Mouse (Mus musculus) hindbrain, embryonic 16.5 days (tissue): ENCODE results near the gene Neo1. TPM values are rescaled to one million over a fixed set of nuclear protein-coding genes. Genes with fewer than 3 reads are reported as not detected.

ENCODE experiments used
- ATAC-seq: fragments of 200-750 bp; cut with Nextera tagmentation; 2 replicates; pipeline ENCODE4 v1.8.0; 2017; ENCODE audit warnings: moderate TSS enrichment, moderate library complexity
- H3K27ac ChIP-seq: fragments of 300-500 bp; sonication (generic); 2 replicates; pipeline ENCODE4 v1.5.1; 2014; ENCODE audit warnings: low read depth, mild to moderate bottlenecking, control low read depth, low read length, moderate library complexity
- H3K27me3 ChIP-seq: fragments of 300-500 bp; sonication (generic); replicated peaks from 2 replicates; pipeline ENCODE4 v1.6.1; 2014; ENCODE audit warnings: low read length; ENCODE audit not compliant: control insufficient read depth, insufficient read depth
- H3K36me3 ChIP-seq: fragments of 300-500 bp; sonication (generic); 2 replicates; pipeline ENCODE4 v1.6.1; 2014; ENCODE audit warnings: mild to moderate bottlenecking, low read length, moderate library complexity, mixed read lengths; ENCODE audit not compliant: control insufficient read depth, insufficient read depth
- H3K4me1 ChIP-seq: fragments of 300-500 bp; sonication (generic); 2 replicates; pipeline ENCODE4 v1.6.1; 2014; ENCODE audit warnings: low read depth, low read length; ENCODE audit not compliant: control insufficient read depth, insufficient read depth
- H3K4me2 ChIP-seq: fragments of 300-500 bp; sonication (generic); 2 replicates; pipeline ENCODE4 v1.6.1; 2014; ENCODE audit warnings: mild to moderate bottlenecking, low read length, control low read depth, moderate library complexity
- H3K4me3 ChIP-seq: fragments of 300-500 bp; sonication (generic); 2 replicates; pipeline ENCODE4 v1.5.1; 2014; ENCODE audit warnings: mild to moderate bottlenecking, low read length, control low read depth, moderate library complexity
- H3K9ac ChIP-seq: fragments of 300-500 bp; sonication (generic); 2 replicates; pipeline ENCODE4 v1.6.1; 2014; ENCODE audit warnings: low read depth, mild to moderate bottlenecking, control low read depth, low read length, moderate library complexity
- H3K9me3 ChIP-seq: fragments of 300-500 bp; sonication (generic); 2 replicates; pipeline ENCODE4 v1.6.1; 2014; ENCODE audit warnings: mild to moderate bottlenecking, low read length, moderate library complexity; ENCODE audit not compliant: control insufficient read depth
- WGBS: fragments of 180-500 bp; shearing (Covaris S2); extraction: QIAGEN DNeasy Blood & Tissue Kit; methylation state at CpG from one replicate; pipeline ENCODE4 v1.1.7; 2014; 5-methylcytosine and 5-hydroxymethylcytosine counted together
- polyA plus RNA-seq: library from polyadenylated mRNA; unstranded; fragments of >200 nt; fragmentation: Nextera tagmentation; extraction: Ambion mirVana; gene quantifications from 2 replicates; pipeline ENCODE4 v1.2.1, GENCODE M21; 2015

Gene Neo1
- polyA plus RNA-seq, 1 experiment from 2014 or later, result 40.9 TPM

DNA sequence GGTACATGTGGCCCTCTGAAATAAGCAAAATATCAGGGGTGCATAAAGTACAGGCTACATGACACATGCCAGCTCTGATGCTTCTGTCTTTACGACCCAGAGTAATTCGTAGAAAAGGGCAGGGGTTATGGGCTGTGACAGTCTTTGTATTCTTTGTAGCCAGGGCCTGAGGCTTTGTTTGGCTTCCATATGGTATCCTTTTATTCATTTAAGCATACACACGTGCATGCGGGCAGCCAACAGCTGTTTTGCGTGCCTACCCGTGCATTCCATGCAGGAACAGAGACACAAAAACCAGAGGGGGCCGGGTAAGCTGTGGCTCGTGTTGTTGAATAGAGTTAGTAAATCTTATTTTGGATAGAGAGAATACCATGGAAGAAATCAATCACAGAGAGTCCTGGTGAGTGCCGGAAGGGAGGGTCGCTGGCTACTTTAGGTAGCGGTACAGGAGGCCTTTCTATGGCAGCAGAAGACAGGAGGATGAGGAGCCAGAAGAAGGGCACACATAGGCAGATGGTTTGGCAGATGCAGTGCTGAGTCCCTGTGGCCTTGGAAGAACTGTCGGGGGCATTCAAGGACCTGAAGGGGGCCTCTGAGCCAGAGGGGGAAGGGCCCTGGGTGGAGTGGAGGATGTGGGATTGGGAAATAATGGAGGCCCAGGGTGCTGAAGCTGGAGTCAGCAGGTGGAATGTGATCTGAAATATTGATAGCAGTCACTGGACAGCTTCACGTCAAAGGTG lies 186.5 kb downstream of the Neo1 start:
- Histone ChIP-seq H3K27ac (0 out of 2 replicates have a peak overlapping the region, but pooled peaks have one; percentile 14), H3K9me3 (no peaks in the 10 kb centered on the region), H3K4me3 (no peak overlapping the region), H3K4me2 (no peak overlapping the region), H3K4me1 (peaks cover 8% of the 10 kb centered on the region), H3K9ac (no peak overlapping the region), H3K36me3 (no peaks in the 10 kb centered on the region), H3K27me3 (no peaks in the 10 kb centered on the region)
- ATAC-seq, result no peak
- 18% methylated on average over 13 of the region's 13 CpGs for WGBS

DNA sequence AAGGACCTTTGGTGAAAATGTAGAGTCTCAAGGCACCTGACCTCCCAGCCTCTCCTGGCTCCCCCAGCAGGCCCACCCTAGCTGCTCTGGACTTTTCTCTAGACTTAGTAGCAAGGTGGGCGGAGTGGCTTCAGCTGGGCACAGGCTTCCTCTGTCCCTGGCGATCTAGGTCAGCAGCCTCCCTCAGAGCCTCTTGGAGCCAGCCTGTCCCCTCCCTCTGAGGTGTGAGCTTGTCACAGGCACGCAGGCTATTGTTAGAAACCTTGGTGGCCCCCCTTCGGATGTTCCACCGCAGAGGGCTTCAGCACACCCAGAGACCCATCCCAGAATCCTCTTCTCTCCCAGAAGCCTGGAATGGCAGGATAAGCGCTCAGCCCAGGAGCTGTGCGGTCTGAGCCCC lies 188.6 kb downstream of the Neo1 start:
- H3K27me3 ChIP-seq, result no peaks in the 10 kb centered on the region
- no peak for ATAC-seq
- peaks cover 8% of the 10 kb centered on the region for H3K4me1 ChIP-seq
- H3K9ac ChIP-seq, result no peak overlapping the region
- no peaks in the 10 kb centered on the region for H3K36me3 ChIP-seq
- 74% methylated on average over 7 of the region's 7 CpGs for WGBS
- no peak overlapping the region for H3K4me2 ChIP-seq
- H3K4me3 ChIP-seq, result no peak overlapping the region
- H3K9me3 ChIP-seq, result no peaks in the 10 kb centered on the region
- H3K27ac ChIP-seq, result no peak overlapping the region

DNA sequence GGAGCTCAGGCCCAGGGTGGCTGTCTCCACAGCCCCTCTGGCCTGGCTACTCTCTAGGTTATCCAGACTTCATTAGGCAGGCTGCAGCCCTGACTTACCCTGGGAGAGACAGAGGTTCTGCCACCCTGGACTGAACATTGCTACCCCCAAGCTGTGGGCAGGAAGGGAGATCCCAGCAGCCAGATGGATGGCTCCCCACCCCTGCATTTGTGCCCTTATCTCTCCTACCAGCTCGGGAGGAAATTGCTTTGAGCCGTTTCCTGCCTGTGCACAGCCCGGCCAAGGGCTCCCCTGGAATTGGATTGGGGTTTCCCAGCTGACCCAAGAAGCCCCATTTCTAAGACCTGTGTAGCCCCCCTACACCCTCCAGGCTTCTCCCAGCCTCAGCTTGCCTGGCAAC lies 189.2 kb downstream of the Neo1 start:
- no peak overlapping the region for H3K4me3 ChIP-seq
- H3K4me2 ChIP-seq, result no peak overlapping the region
- ATAC-seq, result no peak
- no peak overlapping the region for H3K27ac ChIP-seq
- H3K27me3 ChIP-seq, result no peaks in the 10 kb centered on the region
- H3K36me3 ChIP-seq, result no peaks in the 10 kb centered on the region
- H3K9me3 ChIP-seq, result no peaks in the 10 kb centered on the region
- 58% methylated on average over 3 of the region's 3 CpGs for WGBS
- H3K4me1 ChIP-seq, result peaks cover 8% of the 10 kb centered on the region
- no peak overlapping the region for H3K9ac ChIP-seq

DNA sequence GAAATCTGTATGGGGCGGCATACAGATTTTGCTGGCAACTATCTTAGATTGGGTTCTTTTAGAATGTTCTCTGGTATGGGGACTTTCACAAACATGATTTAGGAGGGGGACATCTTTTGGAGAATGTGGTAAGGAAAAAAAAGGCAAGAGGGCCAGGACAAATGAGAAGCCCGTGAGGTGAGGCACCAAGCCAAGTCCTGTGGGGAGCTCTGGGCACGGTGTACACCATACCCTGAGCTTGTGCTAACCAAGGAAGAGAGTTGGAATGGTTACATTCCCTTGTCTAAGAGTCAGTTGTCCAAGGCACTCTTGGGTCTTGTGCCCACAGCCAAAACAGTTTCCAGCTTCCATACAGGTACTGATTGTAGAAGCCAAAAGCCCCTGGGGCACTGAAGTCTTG lies 191.6 kb downstream of the Neo1 start:
- H3K4me3 ChIP-seq, result no peak overlapping the region
- no peak for ATAC-seq
- no peak overlapping the region for H3K4me2 ChIP-seq
- no peaks in the 10 kb centered on the region for H3K27me3 ChIP-seq
- WGBS, result 89% methylated on average over 3 of the region's 3 CpGs
- H3K36me3 ChIP-seq, result no peaks in the 10 kb centered on the region
- no peak overlapping the region for H3K9ac ChIP-seq
- no peak overlapping the region for H3K27ac ChIP-seq
- H3K4me1 ChIP-seq, result peaks cover 2% of the 10 kb centered on the region
- H3K9me3 ChIP-seq, result no peaks in the 10 kb centered on the region

DNA sequence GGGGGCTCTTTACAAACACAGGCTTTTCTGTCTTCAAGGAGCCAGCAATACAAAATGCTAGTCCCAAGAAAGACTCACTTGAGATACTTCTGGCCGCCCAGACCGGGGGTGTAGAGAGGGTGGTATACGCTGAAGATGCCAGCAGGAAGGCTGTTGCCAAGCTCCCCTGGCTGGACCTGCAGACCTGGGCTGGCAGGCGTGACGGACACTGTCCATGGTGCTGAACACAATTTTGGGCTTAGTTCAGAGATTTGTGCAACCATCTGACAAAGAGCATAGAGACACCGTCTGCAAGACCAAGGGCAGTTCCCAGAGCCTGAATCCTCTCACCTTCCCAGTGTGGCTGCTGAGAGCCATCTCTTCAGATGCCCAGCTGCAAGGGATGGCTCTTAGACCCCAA lies 194.6 kb downstream of the Neo1 start:
- Histone ChIP-seq H3K4me2 (no peak overlapping the region), H3K36me3 (no peaks in the 10 kb centered on the region), H3K9me3 (no peaks in the 10 kb centered on the region), H3K9ac (no peak overlapping the region), H3K4me3 (no peak overlapping the region), H3K4me1 (no peaks in the 10 kb centered on the region), H3K27ac (no peak overlapping the region), H3K27me3 (no peaks in the 10 kb centered on the region)
- 39% methylated on average over 6 of the region's 6 CpGs for WGBS
- ATAC-seq, result no peak

DNA sequence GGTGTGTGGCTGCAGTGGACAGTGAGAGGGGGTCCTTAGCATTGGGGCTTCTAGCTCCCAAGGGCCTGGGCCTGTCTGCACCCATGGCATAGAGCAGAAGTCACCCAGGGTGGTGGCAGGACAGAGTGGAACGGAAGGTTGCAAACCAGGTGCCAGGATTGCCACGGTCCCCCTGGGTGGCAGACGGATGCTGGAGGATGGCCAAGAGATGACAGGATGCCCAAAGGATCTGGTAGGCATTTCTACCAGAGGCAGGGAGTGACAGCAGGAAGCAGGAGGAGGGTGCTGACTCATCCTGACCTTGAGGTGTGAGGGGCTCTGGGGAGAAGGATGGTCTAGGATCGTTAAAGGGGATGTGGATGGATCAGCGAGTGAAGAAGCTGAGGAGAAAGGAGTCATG lies 197.7 kb downstream of the Neo1 start:
- ATAC-seq, result no peak
- Histone ChIP-seq H3K4me3 (no peak overlapping the region), H3K36me3 (no peaks in the 10 kb centered on the region), H3K4me2 (no peak overlapping the region), H3K9me3 (no peaks in the 10 kb centered on the region), H3K27me3 (no peaks in the 10 kb centered on the region), H3K27ac (no peak overlapping the region), H3K9ac (no peak overlapping the region), H3K4me1 (no peaks in the 10 kb centered on the region)
- WGBS, result 74% methylated on average over 5 of the region's 5 CpGs

DNA sequence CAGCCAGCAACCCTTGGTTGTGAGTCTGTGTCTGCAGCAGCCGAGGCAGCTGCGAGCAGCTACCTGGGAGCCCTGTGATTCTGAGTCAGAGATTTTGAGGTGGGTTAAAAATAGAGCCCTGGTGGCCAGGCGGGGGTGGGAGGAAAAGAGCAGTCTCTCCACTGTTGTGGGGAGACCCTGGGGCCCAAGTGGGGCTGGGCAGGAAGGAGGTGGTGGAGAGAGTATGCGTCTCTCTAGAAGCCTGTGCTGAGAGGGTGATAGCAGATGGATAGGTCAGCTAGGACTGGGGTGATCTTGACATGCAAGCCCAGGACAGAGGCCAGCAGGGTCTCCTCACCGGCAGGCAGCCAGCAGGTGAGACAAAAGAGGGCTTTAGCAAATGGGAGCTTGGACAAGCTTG lies 199.1 kb downstream of the Neo1 start:
- H3K4me3 ChIP-seq, result no peak overlapping the region
- H3K27ac ChIP-seq, result no peak overlapping the region
- ATAC-seq, result 0 out of 2 replicates have a peak, but pooled peaks have one; percentile 31
- H3K9me3 ChIP-seq, result no peaks in the 10 kb centered on the region
- no peaks in the 10 kb centered on the region for H3K27me3 ChIP-seq
- H3K4me1 ChIP-seq, result peaks cover 3% of the 10 kb centered on the region; the same call in 1 of the 2 replicates
- no peak overlapping the region for H3K9ac ChIP-seq
- WGBS, result 66% methylated on average over 5 of the region's 5 CpGs
- no peaks in the 10 kb centered on the region for H3K36me3 ChIP-seq
- H3K4me2 ChIP-seq, result no peak overlapping the region

DNA sequence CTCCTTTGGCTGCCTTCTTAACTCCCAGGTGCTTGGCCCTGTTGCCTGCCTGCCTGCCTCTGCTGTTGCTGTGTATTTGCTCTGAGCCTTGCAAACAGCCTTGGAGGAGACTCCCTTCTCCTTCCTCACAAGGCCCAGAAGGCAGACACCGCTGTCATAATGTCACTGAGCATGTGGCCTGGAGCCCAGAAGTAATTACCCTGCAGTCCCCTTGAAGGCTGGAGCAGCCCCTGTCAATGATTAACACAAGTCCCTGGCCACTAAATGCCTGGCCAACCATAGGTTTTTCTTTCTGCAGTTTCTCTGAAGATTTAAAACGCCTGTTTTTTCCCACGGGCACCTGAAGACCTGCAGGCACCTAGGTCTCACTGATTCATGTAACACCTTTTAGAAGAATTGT lies 203.3 kb downstream of the Neo1 start:
- H3K4me1 ChIP-seq, result peaks cover 12% of the 10 kb centered on the region
- no peak overlapping the region for H3K27ac ChIP-seq
- no peaks in the 10 kb centered on the region for H3K9me3 ChIP-seq
- no peaks in the 10 kb centered on the region for H3K27me3 ChIP-seq
- WGBS, result 49% methylated on average over 3 of the region's 3 CpGs
- H3K4me2 ChIP-seq, result no peak overlapping the region
- no peak overlapping the region for H3K9ac ChIP-seq
- no peaks in the 10 kb centered on the region for H3K36me3 ChIP-seq
- H3K4me3 ChIP-seq, result no peak overlapping the region
- ATAC-seq, result no peak

DNA sequence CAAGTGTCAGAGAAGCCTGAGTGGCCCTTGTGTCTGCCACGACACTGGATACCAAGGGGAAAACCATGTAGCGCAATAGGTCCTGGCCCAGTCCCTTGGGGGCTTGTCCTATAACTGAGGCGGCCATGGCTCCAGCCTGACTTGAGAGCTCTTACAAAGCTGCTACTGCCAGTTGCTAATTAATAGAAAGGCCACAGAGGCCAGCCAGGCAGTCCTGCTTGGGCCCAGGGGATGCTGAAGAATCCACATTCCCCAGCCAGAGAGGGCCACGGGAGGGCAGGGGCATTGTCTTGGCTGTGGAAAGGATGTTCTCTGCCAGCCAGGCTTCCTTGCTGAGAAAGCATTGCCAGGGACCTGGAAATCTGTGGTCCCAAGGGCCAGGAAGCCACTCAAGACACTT lies 206.6 kb downstream of the Neo1 start:
- H3K4me1 ChIP-seq, result peaks cover 27% of the 10 kb centered on the region

More for the DNA sequence above, 206.6 kb downstream of the Neo1 start:
- Histone ChIP-seq H3K4me3 (no peak overlapping the region), H3K27ac (no peak overlapping the region), H3K36me3 (no peaks in the 10 kb centered on the region), H3K9ac (no peak overlapping the region), H3K4me2 (no peak overlapping the region), H3K9me3 (no peaks in the 10 kb centered on the region), H3K27me3 (no peaks in the 10 kb centered on the region)
- no peak for ATAC-seq
- WGBS, result 43% methylated on average over 4 of the region's 4 CpGs
